Mouse (Mus musculus) embryonic facial prominence, embryonic 11.5 days (tissue): ENCODE data around the gene Plcxd2. TPM values are rescaled to one million over a fixed set of nuclear protein-coding genes. Genes with fewer than 3 reads are reported as not detected.

Experiments
- ATAC-seq: fragments of 200-750 bp; cut with Nextera tagmentation; replicated peaks from 2 replicates; pipeline ENCODE4 v1.8.0; 2017; ENCODE audit warnings: low read depth; ENCODE audit not compliant: insufficient number of reproducible peaks, low FRiP score, low TSS enrichment
- DNase-seq: peaks from one replicate; pipeline ENCODE4 v3.0.0-alpha.2; 2015; ENCODE audit warnings: low spot score
- H3K27ac ChIP-seq: fragments of 300-500 bp; sonication (generic); replicated peaks from 2 replicates; pipeline ENCODE4 v1.5.1; 2014; ENCODE audit warnings: mild to moderate bottlenecking, low read depth, low read length, control low read depth
- H3K27me3 ChIP-seq: fragments of 300-500 bp; sonication (generic); 2 replicates; pipeline ENCODE4 v1.6.1; 2014; ENCODE audit warnings: mild to moderate bottlenecking, low read length, moderate library complexity, mixed read lengths; ENCODE audit not compliant: control insufficient read depth, insufficient read depth
- H3K36me3 ChIP-seq: fragments of 300-500 bp; sonication (generic); replicated peaks from 2 replicates; pipeline ENCODE4 v1.6.1; 2014; ENCODE audit warnings: low read depth, mild to moderate bottlenecking, low read length, moderate library complexity, mixed read lengths; ENCODE audit not compliant: control insufficient read depth, insufficient read depth
- H3K4me1 ChIP-seq: fragments of 300-500 bp; sonication (generic); 2 replicates; pipeline ENCODE4 v1.6.1; 2014; ENCODE audit warnings: low read length, mixed read lengths; ENCODE audit not compliant: control insufficient read depth, insufficient read depth
- H3K4me2 ChIP-seq: fragments of 300-500 bp; sonication (generic); 2 replicates; pipeline ENCODE4 v1.6.1; 2014; ENCODE audit warnings: low read depth, mild to moderate bottlenecking, control low read depth, low read length, moderate library complexity
- H3K4me3 ChIP-seq: fragments of 300-500 bp; sonication (generic); 2 replicates; pipeline ENCODE4 v1.5.1; 2014; ENCODE audit warnings: low read depth, low read length, control low read depth
- H3K9ac ChIP-seq: fragments of 300-500 bp; sonication (generic); replicated peaks from 2 replicates; pipeline ENCODE4 v1.6.1; 2014; ENCODE audit warnings: mild to moderate bottlenecking, control low read depth, low read length
- H3K9me3 ChIP-seq: fragments of 300-500 bp; sonication (generic); replicated peaks from 2 replicates; pipeline ENCODE4 v1.6.1; 2016; ENCODE audit warnings: mild to moderate bottlenecking, low read length, inconsistent platforms, mixed read lengths; ENCODE audit not compliant: control insufficient read depth
- WGBS: fragments of 180-500 bp; shearing (Covaris S2); extraction: QIAGEN DNeasy Blood & Tissue Kit; methylation state at CpG from one replicate; pipeline ENCODE4 v1.1.7; 2014; 5-methylcytosine and 5-hydroxymethylcytosine counted together
- polyA plus RNA-seq: library from polyadenylated mRNA; unstranded; fragments of >200 nt; fragmentation: Nextera tagmentation; extraction: Ambion mirVana; gene quantifications from 2 replicates; pipeline ENCODE4 v1.2.1, GENCODE M21; 2014

Gene Plcxd2
- polyA plus RNA-seq, 1 experiment from 2014 or later = 1.4 TPM

- Histone ChIP-seq H3K9ac (no peak overlapping the region), H3K4me1 (no peaks in the 10 kb centered on the region), H3K9me3 (no peaks in the 10 kb centered on the region), H3K36me3 (no peaks in the 10 kb centered on the region), H3K27ac (no peak overlapping the region), H3K27me3 (no peaks in the 10 kb centered on the region), H3K4me2 (no peak overlapping the region), H3K4me3 (no peak overlapping the region)
- DNase-seq (no peak), ATAC-seq (no peak)
- WGBS = 84% methylated on average over 1 of the region's 1 CpGs
These were observed 33.8 kb downstream of the Plcxd2 start for GRCm38 (mm10) chr16:45976251-45976650.

- H3K36me3 ChIP-seq = no peaks in the 10 kb centered on the region
- H3K27ac ChIP-seq = no peak overlapping the region
- no peak overlapping the region for H3K4me2 ChIP-seq
- DNase-seq = peak; percentile 11
- H3K9me3 ChIP-seq = no peaks in the 10 kb centered on the region
- no peak for ATAC-seq
- no peak overlapping the region for H3K4me3 ChIP-seq
- H3K4me1 ChIP-seq = no peaks in the 10 kb centered on the region
- H3K27me3 ChIP-seq = no peaks in the 10 kb centered on the region
- H3K9ac ChIP-seq = no peak overlapping the region
- 54% methylated on average over 9 of the region's 9 CpGs for WGBS
These were observed 35.9 kb downstream of the Plcxd2 start for GRCm38 (mm10) chr16:45973959-45974686.

GRCm38 (mm10) chr16:45970187-45970586 lies 39.8 kb downstream of the Plcxd2 start:
- ATAC-seq = no peak
- H3K9ac ChIP-seq = no peak overlapping the region
- H3K36me3 ChIP-seq = no peaks in the 10 kb centered on the region
- no peaks in the 10 kb centered on the region for H3K27me3 ChIP-seq
- H3K4me2 ChIP-seq = no peak overlapping the region
- H3K4me3 ChIP-seq = no peak overlapping the region
- no peaks in the 10 kb centered on the region for H3K9me3 ChIP-seq
- no peak for DNase-seq
- no peaks in the 10 kb centered on the region for H3K4me1 ChIP-seq
- H3K27ac ChIP-seq = no peak overlapping the region
- 93% methylated on average over 2 of the region's 2 CpGs for WGBS

- Histone ChIP-seq H3K9ac (no peak overlapping the region), H3K9me3 (no peaks in the 10 kb centered on the region), H3K4me1 (no peaks in the 10 kb centered on the region), H3K27ac (no peak overlapping the region), H3K4me2 (no peak overlapping the region), H3K4me3 (no peak overlapping the region), H3K36me3 (no peaks in the 10 kb centered on the region), H3K27me3 (no peaks in the 10 kb centered on the region)
- no peak for DNase-seq
- ATAC-seq = no peak
- WGBS = 78% methylated on average over 5 of the region's 5 CpGs
These were observed 41.3 kb downstream of the Plcxd2 start for GRCm38 (mm10) chr16:45968716-45969115.

- Histone ChIP-seq H3K9ac (no peak overlapping the region), H3K27ac (no peak overlapping the region), H3K4me2 (no peak overlapping the region), H3K36me3 (no peaks in the 10 kb centered on the region), H3K27me3 (no peaks in the 10 kb centered on the region), H3K4me3 (no peak overlapping the region), H3K4me1 (no peaks in the 10 kb centered on the region), H3K9me3 (no peaks in the 10 kb centered on the region)
- WGBS = 10% methylated on average over 7 of the region's 7 CpGs
- ATAC-seq (peak; percentile 67; the same call in 1 of the 2 replicates), DNase-seq (peak; percentile 92)
These were observed 42.5 kb downstream of the Plcxd2 start for GRCm38 (mm10) chr16:45967471-45967870.

- WGBS = 86% methylated on average over 5 of the region's 5 CpGs
- ATAC-seq = no peak
These were observed 43.4 kb downstream of the Plcxd2 start for GRCm38 (mm10) chr16:45966604-45967003.

GRCm38 (mm10) chr16:45964777-45965176 lies 45.2 kb downstream of the Plcxd2 start:
- no peak overlapping the region for H3K27ac ChIP-seq
- no peaks in the 10 kb centered on the region for H3K36me3 ChIP-seq
- H3K4me2 ChIP-seq = no peak overlapping the region
- ATAC-seq (no peak), DNase-seq (no peak)
- no peak overlapping the region for H3K9ac ChIP-seq
- no peaks in the 10 kb centered on the region for H3K27me3 ChIP-seq
- H3K4me3 ChIP-seq = no peak overlapping the region
- no peaks in the 10 kb centered on the region for H3K4me1 ChIP-seq
- 90% methylated on average over 6 of the region's 6 CpGs for WGBS
- no peaks in the 10 kb centered on the region for H3K9me3 ChIP-seq

More at GRCm38 (mm10) chr16:45966604-45967003, 43.4 kb downstream of the Plcxd2 start:
- Histone ChIP-seq H3K9ac (no peak overlapping the region), H3K4me3 (no peak overlapping the region), H3K4me2 (no peak overlapping the region), H3K27ac (no peak overlapping the region), H3K36me3 (no peaks in the 10 kb centered on the region), H3K27me3 (no peaks in the 10 kb centered on the region), H3K4me1 (no peaks in the 10 kb centered on the region), H3K9me3 (no peaks in the 10 kb centered on the region)
- DNase-seq = no peak

GRCm38 (mm10) chr16:45963837-45964236 lies 46.2 kb downstream of the Plcxd2 start:
- Histone ChIP-seq H3K27ac (no peak overlapping the region), H3K4me1 (no peaks in the 10 kb centered on the region), H3K36me3 (no peaks in the 10 kb centered on the region), H3K27me3 (no peaks in the 10 kb centered on the region), H3K9me3 (no peaks in the 10 kb centered on the region), H3K4me2 (no peak overlapping the region), H3K9ac (no peak overlapping the region), H3K4me3 (no peak overlapping the region)
- DNase-seq (no peak), ATAC-seq (no peak)
- 84% methylated on average over 8 of the region's 8 CpGs for WGBS
